Mouse (Mus musculus): Measurements from ENCODE around the gene Rhbdl1. TPM values are rescaled to one million over a fixed set of nuclear protein-coding genes. Genes with fewer than 3 reads are reported as not detected.

Gene Rhbdl1
- polyA plus RNA-seq, 1 experiment from 2014 or later, result 1.6 TPM

- Histone ChIP-seq H3K36me3 (no peaks in the 10 kb centered on the region), H3K4me3 (replicated peaks) (no peak overlapping the region), H3K4me2 (no peak overlapping the region), H3K9ac (no peak overlapping the region), H3K4me1 (peaks cover 36% of the 10 kb centered on the region), H3K27me3 (replicated peaks) (no peaks in the 10 kb centered on the region), H3K27ac (no peak overlapping the region), H3K9me3 (no peaks in the 10 kb centered on the region)
- 69% methylated on average over 13 of the region's 13 CpGs for WGBS
- no peak for ATAC-seq (ENCODE audit: insufficient read depth, low FRiP score, low read depth)
Observed at GRCm38 (mm10) chr17:25794197-25794596, 42.9 kb downstream of the Rhbdl1 start.

GRCm38 (mm10) chr17:25792615-25793014 lies 44.5 kb downstream of the Rhbdl1 start, which contains the start of gene Fam173a:
Gene Fam173a (minus strand): TSS chr17:25792901.
- Histone ChIP-seq H3K4me2 (peak within 1 kb of the TSS; percentile 79), H3K27ac (peak within 1 kb of the TSS; percentile 95), H3K4me1 (peaks cover 36% of the 10 kb centered on the region), H3K4me3 (replicated peaks) (peak within 1 kb of the TSS; percentile 74), H3K27me3 (replicated peaks) (no peaks in the 10 kb centered on the region), H3K36me3 (no peaks in the 10 kb centered on the region), H3K9me3 (no peaks in the 10 kb centered on the region), H3K9ac (peak within 1 kb of the TSS; percentile 33)
- peak; percentile 59 for ATAC-seq (ENCODE audit: insufficient read depth, low FRiP score, low read depth)
- under 1% methylated on average over 14 of the region's 14 CpGs for WGBS

GRCm38 (mm10) chr17:25791843-25792527 lies 45.1 kb downstream of the Rhbdl1 start:
- under 1% methylated on average over 45 of the region's 45 CpGs for WGBS
- Histone ChIP-seq H3K4me3 (replicated peaks) (peak overlapping the region; percentile 74), H3K4me2 (peak overlapping the region; percentile 79), H3K36me3 (no peaks in the 10 kb centered on the region), H3K9ac (peak overlapping the region; percentile 33), H3K27me3 (replicated peaks) (no peaks in the 10 kb centered on the region), H3K9me3 (no peaks in the 10 kb centered on the region), H3K4me1 (peaks cover 36% of the 10 kb centered on the region), H3K27ac (peak overlapping the region; percentile 95)
- peak; percentile 52 for ATAC-seq (ENCODE audit: insufficient read depth, low FRiP score, low read depth)

GRCm38 (mm10) chr17:25791320-25791842 lies 45.7 kb downstream of the Rhbdl1 start:
- Histone ChIP-seq H3K27ac (peak overlapping the region; percentile 95), H3K36me3 (no peaks in the 10 kb centered on the region), H3K9me3 (no peaks in the 10 kb centered on the region), H3K4me3 (replicated peaks) (peak overlapping the region; percentile 74), H3K4me2 (peak overlapping the region; percentile 79), H3K4me1 (peaks cover 34% of the 10 kb centered on the region), H3K9ac (peak overlapping the region; percentile 33), H3K27me3 (replicated peaks) (no peaks in the 10 kb centered on the region)
- ATAC-seq (ENCODE audit: insufficient read depth, low FRiP score, low read depth), result 0 out of 2 replicates have a peak, but pooled peaks have one; percentile 4
- WGBS, result 25% methylated on average over 19 of the region's 19 CpGs

- no peak for ATAC-seq (ENCODE audit: insufficient read depth, low FRiP score, low read depth)
- Histone ChIP-seq H3K4me1 (peaks cover 37% of the 10 kb centered on the region), H3K27me3 (replicated peaks) (no peaks in the 10 kb centered on the region), H3K4me2 (no peak overlapping the region), H3K9me3 (no peaks in the 10 kb centered on the region), H3K4me3 (replicated peaks) (no peak overlapping the region), H3K9ac (no peak overlapping the region), H3K27ac (no peak overlapping the region), H3K36me3 (peaks cover 10% of the 10 kb centered on the region)
- 90% methylated on average over 9 of the region's 9 CpGs for WGBS
Observed at GRCm38 (mm10) chr17:25786781-25787504, 50.2 kb downstream of the Rhbdl1 start.

- ATAC-seq (ENCODE audit: insufficient read depth, low FRiP score, low read depth), result no peak
- H3K9ac ChIP-seq, result peak within 1 kb of the TSS; percentile 60
- no peaks in the 10 kb centered on the region for H3K9me3 ChIP-seq
- H3K27me3 ChIP-seq (replicated peaks), result no peaks in the 10 kb centered on the region
- H3K4me3 ChIP-seq (replicated peaks), result peak within 1 kb of the TSS; percentile 82
- peak within 1 kb of the TSS; percentile 86 for H3K4me2 ChIP-seq
- H3K4me1 ChIP-seq, result peaks cover 32% of the 10 kb centered on the region
- 82% methylated on average over 3 of the region's 3 CpGs for WGBS
- peak within 1 kb of the TSS; percentile 92 for H3K27ac ChIP-seq
- H3K36me3 ChIP-seq, result peaks cover 16% of the 10 kb centered on the region
Observed at GRCm38 (mm10) chr17:25786280-25786679, 50.8 kb downstream of the Rhbdl1 start, which contains the start of gene Ccdc78. Gene Ccdc78 (plus strand): TSS chr17:25786580.

GRCm38 (mm10) chr17:25785281-25785745 lies 51.8 kb downstream of the Rhbdl1 start, which contains the start of gene Haghl:
Gene Haghl (minus strand): TSS chr17:25785673.
- H3K36me3 ChIP-seq, result peaks cover 25% of the 10 kb centered on the region
- under 1% methylated on average over 23 of the region's 23 CpGs for WGBS
- peak within 1 kb of the TSS; percentile 92 for H3K27ac ChIP-seq
- H3K4me1 ChIP-seq, result peaks cover 25% of the 10 kb centered on the region
- H3K27me3 ChIP-seq (replicated peaks), result no peaks in the 10 kb centered on the region
- H3K9me3 ChIP-seq, result no peaks in the 10 kb centered on the region
- H3K9ac ChIP-seq, result peak within 1 kb of the TSS; percentile 60
- H3K4me2 ChIP-seq, result peak within 1 kb of the TSS; percentile 86
- peak within 1 kb of the TSS; percentile 82 for H3K4me3 ChIP-seq (replicated peaks)
- ATAC-seq (ENCODE audit: insufficient read depth, low FRiP score, low read depth), result peak; percentile 86

Small RNA genes within 50 kb of the gene (microRNA-seq; reads per million reads assigned to microRNA genes)
- gene Mir3082, result not detected

Other genes with a start within 250 kb of the Rhbdl1 start
- gene Gng13, start 120.1 kb downstream of the Rhbdl1 start, polyA plus RNA-seq (2015; fragmentation: Nextera tagmentation; extraction: Ambion mirVana), result 1.5 and 2.1 TPM in 2 replicates
- 23.4 and 26.1 TPM in 2 replicates for gene Chtf18, start 109.9 kb downstream of the Rhbdl1 start, polyA plus RNA-seq (2015; fragmentation: Nextera tagmentation; extraction: Ambion mirVana)
- gene Rpusd1, start 109.6 kb downstream of the Rhbdl1 start, polyA plus RNA-seq (2015; fragmentation: Nextera tagmentation; extraction: Ambion mirVana), result 18.3 and 19.1 TPM in 2 replicates
- 0.06 TPM in 1 of 2 replicates, not detected in the other for gene Mslnl, start 101.3 kb downstream of the Rhbdl1 start, polyA plus RNA-seq (2015; fragmentation: Nextera tagmentation; extraction: Ambion mirVana)
- 38.3 and 43.6 TPM in 2 replicates for gene Msln, start 82.9 kb downstream of the Rhbdl1 start, polyA plus RNA-seq (2015; fragmentation: Nextera tagmentation; extraction: Ambion mirVana)
- 26.9 and 28.5 TPM in 2 replicates for gene Narfl, start 63.5 kb downstream of the Rhbdl1 start, polyA plus RNA-seq (2015; fragmentation: Nextera tagmentation; extraction: Ambion mirVana)
- gene Haghl, start 51.6 kb downstream of the Rhbdl1 start, polyA plus RNA-seq (2015; fragmentation: Nextera tagmentation; extraction: Ambion mirVana), result 47.3 and 53.4 TPM in 2 replicates
- 0.24 and 0.26 TPM in 2 replicates for gene Ccdc78, start 50.7 kb downstream of the Rhbdl1 start, polyA plus RNA-seq (2015; fragmentation: Nextera tagmentation; extraction: Ambion mirVana)
- gene Fam173a, start 44.4 kb downstream of the Rhbdl1 start, polyA plus RNA-seq (2015; fragmentation: Nextera tagmentation; extraction: Ambion mirVana), result 99.3 and 110 TPM in 2 replicates
- gene AC134908.4, start 41.6 kb downstream of the Rhbdl1 start, polyA plus RNA-seq (2015; fragmentation: Nextera tagmentation; extraction: Ambion mirVana), result not detected in 2 replicates
- 46.6 and 48.3 TPM in 2 replicates for gene Metrn, start 40.2 kb downstream of the Rhbdl1 start, polyA plus RNA-seq (2015; fragmentation: Nextera tagmentation; extraction: Ambion mirVana)
- 4.1 and 4.6 TPM in 2 replicates for gene Fbxl16, start 28.2 kb downstream of the Rhbdl1 start, polyA plus RNA-seq (2015; fragmentation: Nextera tagmentation; extraction: Ambion mirVana)
- 24.3 and 25.5 TPM in 2 replicates for gene Wdr24, start 13.7 kb downstream of the Rhbdl1 start, polyA plus RNA-seq (2015; fragmentation: Nextera tagmentation; extraction: Ambion mirVana)
- 50.5 and 54.6 TPM in 2 replicates for gene Jmjd8, start 8.4 kb downstream of the Rhbdl1 start, polyA plus RNA-seq (2015; fragmentation: Nextera tagmentation; extraction: Ambion mirVana)
- gene Stub1, start 3.9 kb downstream of the Rhbdl1 start, polyA plus RNA-seq (2015; fragmentation: Nextera tagmentation; extraction: Ambion mirVana), result 312 and 319 TPM in 2 replicates
- gene Gm20683, start 4.5 kb upstream of the Rhbdl1 start, polyA plus RNA-seq (2015; fragmentation: Nextera tagmentation; extraction: Ambion mirVana), result 1.6 and 2.7 TPM in 2 replicates
- gene Rhot2, start 7.6 kb upstream of the Rhbdl1 start, polyA plus RNA-seq (2015; fragmentation: Nextera tagmentation; extraction: Ambion mirVana), result 23.1 and 23.6 TPM in 2 replicates
- 21.0 and 22.9 TPM in 2 replicates for gene Wdr90, start 24.2 kb upstream of the Rhbdl1 start, polyA plus RNA-seq (2015; fragmentation: Nextera tagmentation; extraction: Ambion mirVana)
- gene Mcrip2, start 31.5 kb upstream of the Rhbdl1 start, polyA plus RNA-seq (2015; fragmentation: Nextera tagmentation; extraction: Ambion mirVana), result 52.2 and 54.2 TPM in 2 replicates
- gene Mettl26, start 37.8 kb upstream of the Rhbdl1 start, polyA plus RNA-seq (2015; fragmentation: Nextera tagmentation; extraction: Ambion mirVana), result 67.4 and 68.3 TPM in 2 replicates
- 0.39 and 0.55 TPM in 2 replicates for gene Wfikkn1, start 43.6 kb upstream of the Rhbdl1 start, polyA plus RNA-seq (2015; fragmentation: Nextera tagmentation; extraction: Ambion mirVana)
- gene Rab40c, start 82.4 kb upstream of the Rhbdl1 start, polyA plus RNA-seq (2015; fragmentation: Nextera tagmentation; extraction: Ambion mirVana), result 27.1 and 27.3 TPM in 2 replicates
- gene Pigq, start 107.6 kb upstream of the Rhbdl1 start, polyA plus RNA-seq (2015; fragmentation: Nextera tagmentation; extraction: Ambion mirVana), result 60.7 and 60.8 TPM in 2 replicates
- 0.30 TPM in 1 of 2 replicates, not detected in the other for gene Nhlrc4, start 107.7 kb upstream of the Rhbdl1 start, polyA plus RNA-seq (2015; fragmentation: Nextera tagmentation; extraction: Ambion mirVana)
- 0.24 and 0.52 TPM in 2 replicates for gene A930017K11Rik, start 115.3 kb upstream of the Rhbdl1 start, polyA plus RNA-seq (2015; fragmentation: Nextera tagmentation; extraction: Ambion mirVana)
- gene Capn15, start 148.5 kb upstream of the Rhbdl1 start, polyA plus RNA-seq (2015; fragmentation: Nextera tagmentation; extraction: Ambion mirVana), result 20.4 and 22.8 TPM in 2 replicates
- 11.9 and 13.3 TPM in 2 replicates for gene Rab11fip3, start 232.3 kb upstream of the Rhbdl1 start, polyA plus RNA-seq (2015; fragmentation: Nextera tagmentation; extraction: Ambion mirVana)